Mouse (Mus musculus) brown adipose tissue, adult 24 weeks (tissue): ENCODE measurements around the gene CN725425. TPM values are rescaled to one million over a fixed set of nuclear protein-coding genes. Genes with fewer than 3 reads are reported as not detected.

Source experiments
- H3K27ac ChIP-seq: fragments of 200-500 bp; replicated peaks from 2 replicates; pipeline ENCODE4 v1.5.1; 2012; ENCODE audit warnings: low read depth, mild to moderate bottlenecking, low read length
- H3K4me1 ChIP-seq: fragments of 200-500 bp; 2 replicates; pipeline ENCODE4 v1.6.1; 2012; ENCODE audit warnings: low read length, mixed read lengths; ENCODE audit not compliant: control insufficient read depth, insufficient read depth, insufficient read length
- H3K4me3 ChIP-seq: fragments of 200-500 bp; 2 replicates; pipeline ENCODE4 v1.5.1; 2012; ENCODE audit warnings: low read depth, mild to moderate bottlenecking, low read length, moderate library complexity; ENCODE audit not compliant: insufficient read depth
- polyA plus RNA-seq: library from polyadenylated mRNA; stranded (reverse); fragments of >200 nt; gene quantifications from 2 replicates; pipeline ENCODE4 v1.2.4, GENCODE M21; 2012; ENCODE audit not compliant: missing spikeins, insufficient read depth, insufficient read length

CN725425 gene
- polyA plus RNA-seq, 1 experiment, result not detected

DNA sequence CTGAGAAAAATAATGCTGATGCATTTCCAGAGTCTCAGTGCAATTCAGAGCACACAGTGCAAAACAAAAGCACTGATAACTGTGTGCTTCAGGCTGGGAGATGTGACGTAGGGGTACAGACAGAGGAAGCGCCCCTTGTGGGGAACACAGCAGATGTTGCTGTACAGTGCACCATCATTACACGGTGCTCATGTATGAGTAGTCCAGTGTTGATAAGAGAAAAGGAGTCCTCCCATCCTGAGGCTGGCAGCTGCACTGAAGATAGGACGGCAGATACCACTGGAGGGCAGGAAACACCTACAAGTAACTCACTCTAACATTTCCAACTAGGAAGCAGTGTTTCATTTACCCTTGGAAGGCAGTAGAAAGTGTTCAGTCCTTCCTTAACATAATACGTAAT, 61.3 kb downstream of the CN725425 start:
- no peak overlapping the region for H3K27ac ChIP-seq
- H3K4me3 ChIP-seq, result no peak overlapping the region
- H3K4me1 ChIP-seq, result no peaks in the 10 kb centered on the region

DNA sequence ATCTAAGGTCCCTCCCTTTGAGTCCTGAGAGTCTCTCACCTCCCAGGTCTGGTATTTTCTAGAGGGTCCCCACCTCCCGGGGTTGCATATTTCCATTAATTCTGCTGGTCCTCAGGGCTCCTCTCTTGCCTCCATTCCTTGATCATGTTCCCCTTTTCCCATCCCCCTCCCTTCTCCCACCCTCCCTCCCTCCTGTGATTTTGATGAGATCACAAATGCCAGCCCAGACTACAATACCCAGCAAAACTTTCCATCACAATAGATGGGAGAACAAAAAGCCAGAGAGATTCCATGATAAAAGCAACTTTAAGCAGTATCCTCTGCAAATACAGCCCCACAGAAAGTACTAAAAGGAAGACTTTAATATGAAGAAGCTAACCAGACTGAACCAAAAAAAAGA, 64.6 kb downstream of the CN725425 start:
- no peak overlapping the region for H3K4me3 ChIP-seq
- no peak overlapping the region for H3K27ac ChIP-seq
- H3K4me1 ChIP-seq, result no peaks in the 10 kb centered on the region

DNA sequence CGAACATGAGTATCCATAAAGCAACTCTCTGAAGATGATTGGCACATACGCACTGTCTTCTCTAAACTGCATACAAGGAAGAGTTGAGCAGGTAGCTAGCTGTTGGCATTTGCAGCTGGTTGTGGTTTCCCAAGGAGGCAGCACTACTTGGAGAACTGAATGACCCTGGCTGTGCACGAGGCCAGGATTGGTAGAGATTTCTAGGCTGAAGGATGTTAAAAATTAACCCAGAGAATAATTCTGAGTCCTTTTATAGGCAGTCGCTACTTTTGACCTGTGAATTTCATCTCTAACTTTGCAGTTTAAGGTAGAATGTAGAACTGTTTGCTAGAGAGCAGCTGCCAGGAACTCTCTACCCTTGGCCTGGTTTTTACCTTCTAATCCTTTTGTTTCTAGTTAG, 69.2 kb downstream of the CN725425 start:
- H3K4me1 ChIP-seq, result no peaks in the 10 kb centered on the region
- no peak overlapping the region for H3K27ac ChIP-seq
- H3K4me3 ChIP-seq, result no peak overlapping the region

DNA sequence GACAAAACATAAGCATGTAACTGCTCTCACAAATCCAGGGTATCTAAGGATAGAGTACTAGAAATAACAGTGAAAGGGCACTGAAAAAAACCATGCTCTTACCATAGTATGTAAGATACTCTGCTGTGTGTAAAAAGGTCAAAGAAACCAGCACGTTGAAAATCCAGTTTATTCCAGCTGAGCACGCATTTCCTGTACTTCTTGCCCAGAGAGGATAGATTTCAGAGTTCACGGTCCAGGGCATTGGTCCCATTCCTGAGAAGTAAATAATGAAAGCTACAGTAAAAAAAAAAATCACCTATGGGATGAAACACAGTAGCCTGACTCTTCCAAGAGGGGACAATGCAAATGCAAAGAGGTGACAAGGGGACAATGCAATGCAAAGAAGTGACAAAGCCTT, 76.7 kb downstream of the CN725425 start:
- Histone ChIP-seq H3K27ac (no peak overlapping the region), H3K4me1 (no peaks in the 10 kb centered on the region), H3K4me3 (no peak overlapping the region)

DNA sequence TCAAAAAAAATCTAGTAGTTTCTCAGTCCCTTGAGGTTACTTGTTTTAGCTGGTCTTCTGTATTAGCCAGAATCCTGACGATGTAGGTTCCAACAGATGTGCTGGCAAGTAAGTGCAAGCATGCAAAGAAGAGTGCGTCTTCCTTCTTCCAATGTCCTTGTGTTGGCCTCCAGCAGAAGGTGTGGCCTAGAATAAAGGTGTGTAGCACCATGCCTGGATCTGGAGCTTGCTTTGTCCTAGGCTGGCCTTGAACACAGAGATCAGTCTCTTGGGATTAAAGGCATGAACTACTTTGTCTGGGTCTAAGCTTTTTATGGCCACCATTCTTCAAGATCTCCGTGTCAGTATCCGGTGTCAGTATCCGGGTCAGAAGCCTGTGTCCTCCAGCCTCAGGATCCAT, 80.3 kb downstream of the CN725425 start:
- H3K27ac ChIP-seq, result no peak overlapping the region
- no peaks in the 10 kb centered on the region for H3K4me1 ChIP-seq
- H3K4me3 ChIP-seq, result no peak overlapping the region

DNA sequence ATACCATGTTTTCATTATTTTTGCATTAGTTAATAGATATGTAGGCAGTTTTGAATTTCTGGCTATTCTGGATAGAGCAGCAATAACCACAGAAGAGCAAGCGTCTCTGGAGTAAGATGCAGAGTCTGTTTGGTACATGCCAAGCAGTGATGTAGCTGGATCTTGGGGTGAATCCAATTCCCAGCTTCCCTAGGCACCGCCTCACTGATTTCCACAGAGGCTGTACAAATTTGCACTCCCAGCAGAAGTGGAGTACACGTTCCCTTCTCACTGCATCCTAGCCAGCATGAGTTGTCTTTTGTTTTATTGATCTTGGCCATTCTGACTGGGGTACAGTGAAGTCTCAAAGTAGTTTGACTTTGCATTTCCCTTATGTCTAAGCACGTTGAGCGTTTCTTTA, 82.2 kb downstream of the CN725425 start:
- Histone ChIP-seq H3K4me1 (no peaks in the 10 kb centered on the region), H3K27ac (no peak overlapping the region), H3K4me3 (no peak overlapping the region)

DNA sequence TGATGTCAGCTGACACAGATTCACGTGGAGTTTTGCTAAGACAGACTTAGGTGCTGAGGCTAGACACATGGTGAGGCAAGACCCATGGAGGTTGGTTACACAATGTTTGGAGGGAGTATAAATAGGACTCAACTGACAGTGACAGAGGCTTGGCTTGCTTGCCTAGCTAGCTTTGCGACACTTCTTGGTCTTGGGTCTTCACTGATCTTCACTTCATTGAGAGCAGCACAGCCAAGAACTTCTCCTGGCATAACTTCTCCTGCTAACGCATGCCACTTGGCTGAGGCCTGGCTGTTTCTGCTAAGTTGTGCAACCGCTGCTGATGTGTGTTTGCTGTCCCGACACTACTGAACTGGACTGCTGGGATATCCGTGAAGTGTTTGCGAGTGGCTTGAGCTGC, 83.5 kb downstream of the CN725425 start:
- Histone ChIP-seq H3K4me3 (no peak overlapping the region), H3K4me1 (no peaks in the 10 kb centered on the region), H3K27ac (0 out of 2 replicates have a peak overlapping the region, but pooled peaks have one; percentile 54)

DNA sequence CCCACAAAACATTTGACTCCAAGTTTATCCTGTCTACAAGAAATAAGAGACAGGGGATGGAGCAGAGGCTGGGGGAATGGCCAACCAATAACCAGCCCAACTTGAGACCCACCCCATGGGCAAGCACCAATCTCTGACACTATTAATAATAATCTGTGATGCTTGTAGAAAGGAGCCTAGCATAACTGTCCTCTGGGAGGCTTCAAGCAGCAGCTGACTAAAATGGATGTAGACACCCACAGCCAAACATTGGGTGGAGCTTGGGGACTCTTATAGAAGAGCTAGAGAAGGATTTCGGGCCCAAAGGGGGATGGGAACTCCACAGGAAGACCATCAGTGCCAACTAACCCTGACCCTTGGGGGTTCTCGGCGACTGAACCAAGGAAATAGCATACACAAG, 84.1 kb downstream of the CN725425 start:
- H3K4me1 ChIP-seq, result no peaks in the 10 kb centered on the region
- H3K27ac ChIP-seq, result no peak overlapping the region
- no peak overlapping the region for H3K4me3 ChIP-seq

DNA sequence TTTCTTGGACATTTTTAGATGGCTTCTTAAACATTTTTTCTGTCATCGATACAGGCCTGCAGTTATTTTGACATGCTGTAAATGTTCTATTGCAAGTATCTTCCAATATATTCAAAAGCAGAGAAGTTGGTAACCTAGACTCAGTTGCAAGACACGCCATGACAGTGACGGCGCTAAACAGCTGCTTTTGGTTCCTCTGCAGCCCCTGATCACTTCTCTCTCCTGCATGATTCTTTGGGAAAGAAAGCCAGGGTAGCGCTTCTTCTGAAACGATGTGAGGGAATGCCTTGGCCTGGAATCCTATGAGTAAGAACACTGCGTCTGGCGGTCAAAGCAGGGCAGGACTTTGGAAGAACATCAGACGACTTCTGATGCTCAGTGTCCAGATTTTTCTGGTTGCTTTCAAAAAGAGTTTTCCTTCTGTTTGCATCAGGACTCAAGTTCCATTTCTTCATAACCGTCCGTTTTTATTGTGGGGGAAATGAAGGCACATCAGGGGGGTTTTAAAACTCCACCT, 100.1 kb downstream of the CN725425 start:
- no peak overlapping the region for H3K27ac ChIP-seq
- H3K4me3 ChIP-seq, result no peak overlapping the region

DNA sequence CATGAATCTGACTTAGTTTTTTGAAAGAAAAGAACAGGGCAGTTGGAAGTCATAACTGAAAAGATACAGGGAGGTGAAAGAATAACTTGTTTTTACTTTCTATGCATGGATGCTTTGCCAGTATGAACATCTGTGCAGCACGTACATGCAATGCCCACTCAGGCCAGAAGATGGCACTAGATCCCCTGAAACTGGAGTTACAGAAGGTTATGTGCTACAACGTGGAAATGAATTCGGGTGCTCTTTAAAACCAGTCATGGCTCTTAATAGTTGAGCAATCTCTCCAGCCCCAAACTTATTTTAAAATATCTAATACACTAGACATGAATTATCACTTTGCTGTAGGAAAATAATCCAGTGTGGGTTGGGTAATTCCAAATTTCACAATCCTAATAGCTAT, 102.1 kb downstream of the CN725425 start:
- Histone ChIP-seq H3K27ac (no peak overlapping the region), H3K4me1 (no peaks in the 10 kb centered on the region), H3K4me3 (no peak overlapping the region)

More for the DNA sequence above, 100.1 kb downstream of the CN725425 start:
- H3K4me1 ChIP-seq, result no peaks in the 10 kb centered on the region

DNA sequence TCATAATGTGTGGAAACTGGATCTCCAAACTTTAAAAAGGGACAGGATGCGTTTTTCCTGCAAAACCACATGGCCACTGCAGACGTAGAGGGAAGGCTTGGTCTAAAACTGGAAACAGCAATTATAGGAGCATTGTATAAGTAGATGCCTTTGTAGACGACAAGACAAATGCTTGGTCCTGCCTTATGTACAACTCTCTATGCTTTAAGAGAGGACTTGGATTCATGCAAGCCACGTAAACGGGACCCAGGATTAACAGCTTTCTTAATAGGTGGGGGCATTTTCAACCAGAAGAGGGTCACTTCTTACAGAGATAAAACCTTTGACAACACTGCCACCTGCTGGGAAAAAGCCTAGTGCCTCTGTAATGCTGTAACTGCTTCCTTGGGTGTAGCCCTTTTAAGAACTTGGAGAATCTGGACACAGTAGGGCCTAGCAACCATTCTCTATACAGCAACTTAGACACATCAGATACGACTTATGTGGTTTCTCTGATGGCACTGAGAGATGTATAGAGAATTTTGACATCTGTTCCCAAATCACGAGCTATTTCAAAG, 105.1 kb downstream of the CN725425 start:
- Histone ChIP-seq H3K4me1 (no peaks in the 10 kb centered on the region), H3K27ac (no peak overlapping the region), H3K4me3 (no peak overlapping the region)

Other genes starting within 250 kb of the CN725425 start
- 8.9 and 10.6 TPM in 2 replicates for gene Kif21a, start 149.5 kb upstream of the CN725425 start, polyA plus RNA-seq
- gene Abcd2, start 7.7 kb upstream of the CN725425 start, polyA plus RNA-seq, result 77.8 and 88.6 TPM in 2 replicates